Mouse (Mus musculus) liver, postnatal 0 days (tissue): ENCODE results near the gene Dmbx1.

Source experiments
- CTCF ChIP-seq: sonication (generic); IDR thresholded peaks from 2 replicates; pipeline ENCODE4 v1.5.1; 2016; ENCODE audit warnings: antibody characterized with exemption, low read depth
- EP300 ChIP-seq: IDR thresholded peaks from 2 replicates; pipeline ENCODE4 v1.6.1; 2016; ENCODE audit warnings: antibody characterized with exemption, low read depth, mild to moderate bottlenecking

DNA sequence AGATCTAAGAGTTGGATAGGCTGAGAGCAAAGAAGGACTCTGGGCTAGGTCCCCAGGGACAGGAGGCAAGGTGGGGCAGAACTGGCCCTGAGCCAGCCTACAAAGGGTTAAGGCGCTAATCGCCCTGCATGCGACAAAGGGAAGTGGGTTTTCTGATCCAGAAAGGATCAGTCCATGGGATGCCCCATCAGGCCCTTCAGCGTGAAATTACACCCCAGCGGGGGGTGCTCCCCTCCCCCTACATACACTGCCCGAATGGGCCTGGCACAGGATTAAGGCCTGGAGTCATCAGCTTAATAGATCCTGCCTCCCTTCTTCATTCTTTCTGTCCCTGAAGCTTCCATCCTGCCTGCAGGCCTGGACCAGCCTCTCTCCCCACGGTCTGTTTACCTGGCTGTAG, 34.0 kb downstream of the Dmbx1 start:
- no peak for TF ChIP-seq EP300
- TF ChIP-seq CTCF, result no peak
